Mouse (Mus musculus) neural tube, embryonic 12.5 days (tissue): ENCODE measurements at regions not wholly inside any gene's neighbourhood (a gene's known extent, or its start where the extent isn't known, plus 50 kb on each side); places are given as distances from the start of the nearest gene placed in this dataset.
"Not testable (repeated sequence)": the region's sequence is repeated elsewhere in the genome, so short reads cannot be mapped to it uniquely, and the experiment has no call there.

Experiments
- ATAC-seq: fragments of 200-750 bp; cut with Nextera tagmentation; 2 replicates; pipeline ENCODE4 v1.8.0; 2017; ENCODE audit warnings: low read depth, mild to moderate bottlenecking, moderate TSS enrichment, moderate library complexity; ENCODE audit not compliant: low FRiP score
- H3K27ac ChIP-seq: fragments of 300-500 bp; sonication (generic); 2 replicates; pipeline ENCODE4 v1.5.1; 2016
- H3K27me3 ChIP-seq: fragments of 300-500 bp; sonication (generic); replicated peaks from 2 replicates; pipeline ENCODE4 v1.6.1; 2016; ENCODE audit warnings: mild to moderate bottlenecking
- H3K36me3 ChIP-seq: fragments of 300-500 bp; sonication (generic); 2 replicates; pipeline ENCODE4 v1.6.1; 2016; ENCODE audit warnings: mild to moderate bottlenecking
- H3K4me1 ChIP-seq: fragments of 300-500 bp; sonication (generic); 2 replicates; pipeline ENCODE4 v1.6.1; 2016
- H3K4me2 ChIP-seq: fragments of 300-500 bp; sonication (generic); replicated peaks from 2 replicates; pipeline ENCODE4 v1.6.1; 2016; ENCODE audit warnings: mild to moderate bottlenecking
- H3K4me3 ChIP-seq: fragments of 300-500 bp; sonication (generic); 2 replicates; pipeline ENCODE4 v1.5.1; 2016
- H3K9ac ChIP-seq: fragments of 300-500 bp; sonication (generic); 2 replicates; pipeline ENCODE4 v1.6.1; 2016; ENCODE audit warnings: mild to moderate bottlenecking
- H3K9me3 ChIP-seq: fragments of 300-500 bp; sonication (generic); 2 replicates; pipeline ENCODE4 v1.6.1; 2016; ENCODE audit warnings: mild to moderate bottlenecking
- WGBS: fragments of 180-500 bp; shearing (Covaris S2); methylation state at CpG from one replicate; pipeline ENCODE4 v1.1.7; 2016; 5-methylcytosine and 5-hydroxymethylcytosine counted together

GRCm38 (mm10) chr1:157048996-157049395 is 59.5 kb downstream of the Tex35 start:
- WGBS: 82% methylated on average over 3 of the region's 3 CpGs
- peak; percentile 10; the same call in 1 of the 2 replicates for ATAC-seq
- no peaks in the 10 kb centered on the region for H3K36me3 ChIP-seq
- no peaks in the 10 kb centered on the region; the same call in 1 of the 2 replicates for H3K27me3 ChIP-seq
- H3K9ac ChIP-seq: no peak overlapping the region
- no peak overlapping the region for H3K27ac ChIP-seq
- H3K9me3 ChIP-seq: no peaks in the 10 kb centered on the region
- no peak overlapping the region for H3K4me3 ChIP-seq
- H3K4me2 ChIP-seq: no peak overlapping the region
- peaks cover 13% of the 10 kb centered on the region for H3K4me1 ChIP-seq

- H3K27ac ChIP-seq: no peak overlapping the region
- H3K4me3 ChIP-seq: no peak overlapping the region
- H3K4me1 ChIP-seq: peaks cover 13% of the 10 kb centered on the region
- H3K27me3 ChIP-seq: no peaks in the 10 kb centered on the region; the same call in 1 of the 2 replicates
- peak; percentile 83 for ATAC-seq
- H3K9ac ChIP-seq: no peak overlapping the region
- no peaks in the 10 kb centered on the region for H3K9me3 ChIP-seq
- 9% methylated on average over 11 of the region's 11 CpGs for WGBS
- H3K4me2 ChIP-seq: peak overlapping the region; percentile 21
- no peaks in the 10 kb centered on the region for H3K36me3 ChIP-seq
These were observed 60.1 kb downstream of the Tex35 start for GRCm38 (mm10) chr1:157048201-157048923.

GRCm38 (mm10) chr1:157047751-157048200 is 60.7 kb downstream of the Tex35 start:
- peaks cover 13% of the 10 kb centered on the region for H3K4me1 ChIP-seq
- no peaks in the 10 kb centered on the region for H3K9me3 ChIP-seq
- H3K36me3 ChIP-seq: no peaks in the 10 kb centered on the region
- ATAC-seq: peak; percentile 52
- WGBS: 48% methylated on average over 4 of the region's 4 CpGs
- peak overlapping the region; percentile 21 for H3K4me2 ChIP-seq
- H3K4me3 ChIP-seq: no peak overlapping the region
- H3K27ac ChIP-seq: no peak overlapping the region
- no peaks in the 10 kb centered on the region; the same call in 1 of the 2 replicates for H3K27me3 ChIP-seq
- no peak overlapping the region for H3K9ac ChIP-seq

GRCm38 (mm10) chr1:157046760-157047182 is 61.7 kb downstream of the Tex35 start:
- Histone ChIP-seq H3K4me3 (no peak overlapping the region), H3K4me1 (peaks cover 13% of the 10 kb centered on the region), H3K27ac (no peak overlapping the region), H3K9ac (no peak overlapping the region), H3K4me2 (no peak overlapping the region), H3K9me3 (no peaks in the 10 kb centered on the region), H3K27me3 (no peaks in the 10 kb centered on the region; the same call in 1 of the 2 replicates), H3K36me3 (no peaks in the 10 kb centered on the region)
- no peak for ATAC-seq
- WGBS: 85% methylated on average over 4 of the region's 4 CpGs

- Histone ChIP-seq H3K4me2 (peak overlapping the region; percentile 41), H3K4me3 (no peak overlapping the region), H3K27me3 (no peaks in the 10 kb centered on the region), H3K36me3 (no peaks in the 10 kb centered on the region), H3K9me3 (no peaks in the 10 kb centered on the region), H3K9ac (no peak overlapping the region), H3K4me1 (peaks cover 31% of the 10 kb centered on the region), H3K27ac (peak overlapping the region; percentile 9; the same call in 1 of the 2 replicates)
- 37% methylated on average over 4 of the region's 4 CpGs for WGBS
- peak; percentile 11; the same call in 1 of the 2 replicates for ATAC-seq
These were observed 68.7 kb downstream of the Tex35 start for GRCm38 (mm10) chr1:157039836-157040196.

GRCm38 (mm10) chr1:157039016-157039835 is 69.3 kb downstream of the Tex35 start:
- 15% methylated on average over 14 of the region's 14 CpGs for WGBS
- no peaks in the 10 kb centered on the region for H3K36me3 ChIP-seq
- peak overlapping the region; percentile 41 for H3K4me2 ChIP-seq
- no peaks in the 10 kb centered on the region for H3K27me3 ChIP-seq
- H3K9me3 ChIP-seq: no peaks in the 10 kb centered on the region
- H3K9ac ChIP-seq: no peak overlapping the region
- peaks cover 31% of the 10 kb centered on the region for H3K4me1 ChIP-seq
- H3K27ac ChIP-seq: peak overlapping the region; percentile 23; the same call in 1 of the 2 replicates
- no peak overlapping the region for H3K4me3 ChIP-seq
- ATAC-seq: peak; percentile 87

- Histone ChIP-seq H3K4me3 (no peak overlapping the region), H3K36me3 (no peaks in the 10 kb centered on the region), H3K4me2 (no peak overlapping the region; the same call in 1 of the 2 replicates), H3K27ac (no peak overlapping the region), H3K4me1 (peaks cover 31% of the 10 kb centered on the region), H3K27me3 (no peaks in the 10 kb centered on the region), H3K9me3 (no peaks in the 10 kb centered on the region), H3K9ac (no peak overlapping the region)
- WGBS: 60% methylated on average over 14 of the region's 14 CpGs
- no peak for ATAC-seq
These were observed 70.1 kb downstream of the Tex35 start for GRCm38 (mm10) chr1:157038111-157039008.

GRCm38 (mm10) chr1:157037246-157037991 is 71.1 kb downstream of the Tex35 start:
- Histone ChIP-seq H3K4me1 (peaks cover 31% of the 10 kb centered on the region), H3K9me3 (no peaks in the 10 kb centered on the region), H3K9ac (no peak overlapping the region), H3K4me2 (no peak overlapping the region), H3K36me3 (no peaks in the 10 kb centered on the region), H3K4me3 (no peak overlapping the region), H3K27me3 (no peaks in the 10 kb centered on the region), H3K27ac (no peak overlapping the region)
- no peak for ATAC-seq
- WGBS: 86% methylated on average over 10 of the region's 10 CpGs

GRCm38 (mm10) chr1:157036779-157037178 is 71.7 kb downstream of the Tex35 start:
- H3K4me3 ChIP-seq: no peak overlapping the region
- H3K9me3 ChIP-seq: no peaks in the 10 kb centered on the region
- H3K9ac ChIP-seq: no peak overlapping the region
- no peak overlapping the region for H3K27ac ChIP-seq
- H3K36me3 ChIP-seq: no peaks in the 10 kb centered on the region
- no peak overlapping the region for H3K4me2 ChIP-seq
- H3K27me3 ChIP-seq: no peaks in the 10 kb centered on the region
- 28% methylated on average over 4 of the region's 4 CpGs for WGBS
- ATAC-seq: no peak
- H3K4me1 ChIP-seq: peaks cover 31% of the 10 kb centered on the region

- H3K4me1 ChIP-seq: peaks cover 29% of the 10 kb centered on the region
- not testable (repeated sequence) for H3K27ac ChIP-seq, H3K36me3 ChIP-seq, H3K9me3 ChIP-seq, H3K4me2 ChIP-seq, ATAC-seq, H3K4me3 ChIP-seq, H3K9ac ChIP-seq, H3K27me3 ChIP-seq
- 93% methylated on average over 8 of the region's 8 CpGs for WGBS
These were observed 73.3 kb downstream of the Tex35 start for GRCm38 (mm10) chr1:157035221-157035620.

- Histone ChIP-seq H3K9ac (no peak overlapping the region), H3K4me3 (no peak overlapping the region), H3K4me2 (no peak overlapping the region), H3K36me3 (no peaks in the 10 kb centered on the region), H3K4me1 (no peaks in the 10 kb centered on the region), H3K27ac (no peak overlapping the region), H3K9me3 (no peaks in the 10 kb centered on the region), H3K27me3 (no peaks in the 10 kb centered on the region)
- ATAC-seq: no peak
- 95% methylated on average over 3 of the region's 3 CpGs for WGBS
These were observed 79.8 kb downstream of the Tex35 start for GRCm38 (mm10) chr1:157028682-157029081.
